Mouse (Mus musculus) liver, embryonic 16.5 days (tissue): ENCODE data around the gene Hspa12b. TPM values are rescaled to one million over a fixed set of nuclear protein-coding genes. Genes with fewer than 3 reads are reported as not detected.
A peak's percentile ranks its signal among the peaks of the same experiment; 100 is the strongest.

Source experiments
- ATAC-seq: fragments of 200-750 bp; cut with Nextera tagmentation; 2 replicates; pipeline ENCODE4 v1.8.0; 2017; ENCODE audit warnings: low read depth, mild to moderate bottlenecking, moderate number of reproducible peaks, moderate library complexity
- H3K27ac ChIP-seq: fragments of 300-500 bp; sonication (generic); 2 replicates; pipeline ENCODE4 v1.5.1; 2014; ENCODE audit warnings: mild to moderate bottlenecking, low read length
- H3K27me3 ChIP-seq: fragments of 300-500 bp; sonication (generic); 2 replicates; pipeline ENCODE4 v1.6.1; 2014; ENCODE audit warnings: low read depth, low read length, mixed read lengths; ENCODE audit not compliant: control insufficient read depth, insufficient read depth
- H3K36me3 ChIP-seq: fragments of 300-500 bp; sonication (generic); 2 replicates; pipeline ENCODE4 v1.6.1; 2014; ENCODE audit warnings: mild to moderate bottlenecking; ENCODE audit not compliant: control insufficient read depth, insufficient read depth
- H3K4me1 ChIP-seq: fragments of 300-500 bp; sonication (generic); 2 replicates; pipeline ENCODE4 v1.6.1; 2014; ENCODE audit warnings: low read depth, low read length, mixed read lengths; ENCODE audit not compliant: control insufficient read depth
- H3K4me2 ChIP-seq: fragments of 300-500 bp; sonication (generic); 2 replicates; pipeline ENCODE4 v1.6.1; 2014; ENCODE audit warnings: low read depth, low read length, mixed read lengths
- H3K4me3 ChIP-seq: fragments of 300-500 bp; sonication (generic); 2 replicates; pipeline ENCODE4 v1.5.1; 2014; ENCODE audit warnings: low read depth, mild to moderate bottlenecking, low read length
- H3K9ac ChIP-seq: fragments of 300-500 bp; sonication (generic); 2 replicates; pipeline ENCODE4 v1.6.1; 2014; ENCODE audit warnings: low read depth, low read length
- H3K9me3 ChIP-seq: fragments of 300-500 bp; sonication (generic); replicated peaks from 2 replicates; pipeline ENCODE4 v1.6.1; 2016; ENCODE audit warnings: low read length; ENCODE audit not compliant: control insufficient read depth
- WGBS: fragments of 180-500 bp; shearing (Covaris S2); extraction: QIAGEN DNeasy Blood & Tissue Kit; methylation state at CpG from one replicate; pipeline ENCODE4 v1.1.7; 2014; ENCODE audit not compliant: insufficient replicate concordance; 5-methylcytosine and 5-hydroxymethylcytosine counted together
- polyA plus RNA-seq: library from polyadenylated mRNA; unstranded; fragments of >200 nt; fragmentation: Nextera tagmentation; extraction: Ambion mirVana; gene quantifications from 2 replicates; pipeline ENCODE4 v1.2.1, GENCODE M21; 2015

Hspa12b gene
- polyA plus RNA-seq, 1 experiment from 2014 or later = 2.0 TPM

GRCm38 (mm10) chr2:131125964-131126815 is 890 bp upstream of the Hspa12b start:
- no peaks in the 10 kb centered on the region for H3K9me3 ChIP-seq
- H3K9ac ChIP-seq = no peak overlapping the region
- 59% methylated on average over 9 of the region's 9 CpGs for WGBS
- peaks cover 49% of the 10 kb centered on the region for H3K4me1 ChIP-seq
- H3K27ac ChIP-seq = 0 out of 2 replicates have a peak overlapping the region, but pooled peaks have one; percentile 3
- no peaks in the 10 kb centered on the region; the same call in 1 of the 2 replicates for H3K27me3 ChIP-seq
- H3K36me3 ChIP-seq = no peaks in the 10 kb centered on the region
- ATAC-seq = no peak
- no peak overlapping the region for H3K4me2 ChIP-seq
- H3K4me3 ChIP-seq = no peak overlapping the region

DNA sequence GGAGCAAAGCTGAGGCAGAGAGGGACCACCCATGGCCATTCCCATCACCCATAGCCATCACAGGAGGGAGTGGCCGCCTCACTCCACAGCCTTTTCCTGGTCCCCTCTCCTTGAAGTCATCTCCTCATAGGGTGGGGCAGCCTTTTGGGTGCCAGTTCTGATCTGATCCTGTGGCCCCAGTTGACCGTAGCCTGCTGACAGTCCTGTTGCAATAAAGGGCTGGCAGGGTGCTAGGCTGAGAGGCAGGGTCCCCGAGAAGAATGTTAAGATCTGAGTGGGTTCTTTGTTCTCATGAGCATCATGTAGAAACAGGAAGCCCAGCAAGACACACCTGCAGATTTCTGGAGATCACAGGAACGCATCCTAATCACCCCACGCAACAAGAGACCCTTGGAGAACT is 1.1 kb downstream of the Hspa12b start:
- no peaks in the 10 kb centered on the region; the same call in 1 of the 2 replicates for H3K27me3 ChIP-seq
- ATAC-seq = no peak
- no peak overlapping the region; the same call in 1 of the 2 replicates for H3K27ac ChIP-seq
- no peaks in the 10 kb centered on the region for H3K9me3 ChIP-seq
- no peaks in the 10 kb centered on the region for H3K36me3 ChIP-seq
- peak overlapping the region; percentile 84 for H3K4me2 ChIP-seq
- H3K4me1 ChIP-seq = peaks cover 60% of the 10 kb centered on the region
- peak overlapping the region; percentile 8; the same call in 1 of the 2 replicates for H3K9ac ChIP-seq
- peak overlapping the region; percentile 64 for H3K4me3 ChIP-seq
- WGBS = 75% methylated on average over 5 of the region's 5 CpGs

- Histone ChIP-seq H3K4me3 (no peak overlapping the region), H3K4me1 (peaks cover 60% of the 10 kb centered on the region), H3K27me3 (no peaks in the 10 kb centered on the region; the same call in 1 of the 2 replicates), H3K4me2 (peak overlapping the region; percentile 84; the same call in 1 of the 2 replicates), H3K36me3 (no peaks in the 10 kb centered on the region), H3K9ac (peak overlapping the region; percentile 22; the same call in 1 of the 2 replicates), H3K9me3 (no peaks in the 10 kb centered on the region), H3K27ac (peak overlapping the region; percentile 75)
- 55% methylated on average over 3 of the region's 3 CpGs for WGBS
- ATAC-seq = no peak
Measured at GRCm38 (mm10) chr2:131128636-131129157, 1.6 kb downstream of the Hspa12b start.

GRCm38 (mm10) chr2:131129836-131130235 is 2.8 kb downstream of the Hspa12b start:
- 43% methylated on average over 5 of the region's 5 CpGs for WGBS
- Histone ChIP-seq H3K36me3 (no peaks in the 10 kb centered on the region), H3K4me2 (peak overlapping the region; percentile 41), H3K4me3 (no peak overlapping the region), H3K9me3 (no peaks in the 10 kb centered on the region), H3K4me1 (peaks cover 69% of the 10 kb centered on the region), H3K27me3 (no peaks in the 10 kb centered on the region), H3K9ac (0 out of 2 replicates have a peak overlapping the region, but pooled peaks have one; percentile 22), H3K27ac (peak overlapping the region; percentile 75)
- ATAC-seq = peak; percentile 83

- WGBS = 87% methylated on average over 2 of the region's 2 CpGs
- Histone ChIP-seq H3K4me2 (no peak overlapping the region), H3K4me1 (peaks cover 77% of the 10 kb centered on the region), H3K9me3 (no peaks in the 10 kb centered on the region), H3K27me3 (no peaks in the 10 kb centered on the region), H3K4me3 (no peak overlapping the region), H3K27ac (no peak overlapping the region; the same call in 1 of the 2 replicates), H3K9ac (no peak overlapping the region; the same call in 1 of the 2 replicates), H3K36me3 (no peaks in the 10 kb centered on the region)
- no peak for ATAC-seq
Measured at GRCm38 (mm10) chr2:131130849-131131248, 3.8 kb downstream of the Hspa12b start.

- no peak for ATAC-seq
- no peaks in the 10 kb centered on the region for H3K9me3 ChIP-seq
- peaks cover 73% of the 10 kb centered on the region for H3K4me1 ChIP-seq
- H3K36me3 ChIP-seq = no peaks in the 10 kb centered on the region
- peak overlapping the region; percentile 37; the same call in 1 of the 2 replicates for H3K27ac ChIP-seq
- H3K4me2 ChIP-seq = no peak overlapping the region
- no peaks in the 10 kb centered on the region for H3K27me3 ChIP-seq
- no peak overlapping the region for H3K4me3 ChIP-seq
- H3K9ac ChIP-seq = no peak overlapping the region
- 74% methylated on average over 10 of the region's 10 CpGs for WGBS
Measured at GRCm38 (mm10) chr2:131132111-131132888, 5.2 kb downstream of the Hspa12b start.

DNA sequence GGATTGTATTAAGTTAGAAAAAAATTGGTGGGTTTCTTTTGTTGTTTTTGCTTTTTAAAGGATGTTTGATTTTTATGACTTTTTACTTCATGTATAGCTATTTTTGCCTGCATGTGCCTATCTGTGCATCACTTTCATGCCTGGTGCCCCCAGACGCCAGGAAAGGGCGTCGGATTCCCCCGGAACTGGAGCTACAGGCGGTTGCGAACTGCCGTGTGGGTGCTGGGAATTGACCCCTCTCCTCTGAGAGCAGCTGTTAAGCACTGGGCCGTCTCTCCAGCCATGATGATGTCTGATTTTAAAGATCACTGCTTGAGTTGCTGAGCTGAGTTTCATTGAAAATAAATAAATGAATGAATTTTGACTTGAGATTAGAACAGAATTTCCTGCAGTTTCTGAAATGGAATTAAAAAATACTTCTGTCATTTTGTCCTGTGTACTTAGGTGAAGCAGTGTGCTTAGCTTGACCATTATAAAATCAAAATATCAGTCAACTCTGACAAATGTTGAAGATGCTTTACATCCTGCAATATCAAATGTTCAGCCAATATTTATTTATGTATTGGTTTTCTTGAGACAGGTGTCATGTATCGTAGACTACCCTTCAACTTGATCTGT is 6.0 kb downstream of the Hspa12b start, which contains the start of gene Gm11037:
Gene Gm11037, plus strand, starts transcription at position 568 of the 618 bp plus-strand sequence.
- H3K27me3 ChIP-seq = no peaks in the 10 kb centered on the region
- no peak within 1 kb of the TSS for H3K4me3 ChIP-seq
- H3K9me3 ChIP-seq = no peaks in the 10 kb centered on the region
- H3K36me3 ChIP-seq = no peaks in the 10 kb centered on the region
- H3K27ac ChIP-seq = peak within 1 kb of the TSS; percentile 98; the same call in 1 of the 2 replicates
- 81% methylated on average over 9 of the region's 9 CpGs for WGBS
- H3K4me1 ChIP-seq = peaks cover 68% of the 10 kb centered on the region
- H3K4me2 ChIP-seq = no peak within 1 kb of the TSS
- peak within 1 kb of the TSS; percentile 17; the same call in 1 of the 2 replicates for H3K9ac ChIP-seq
- ATAC-seq = no peak

GRCm38 (mm10) chr2:131134381-131134780 is 7.3 kb downstream of the Hspa12b start:
- ATAC-seq = no peak
- Histone ChIP-seq H3K9me3 (no peaks in the 10 kb centered on the region), H3K27ac (peak overlapping the region; percentile 98), H3K4me3 (no peak overlapping the region), H3K4me1 (peaks cover 55% of the 10 kb centered on the region), H3K36me3 (no peaks in the 10 kb centered on the region), H3K27me3 (no peaks in the 10 kb centered on the region), H3K9ac (peak overlapping the region; percentile 17; the same call in 1 of the 2 replicates), H3K4me2 (no peak overlapping the region)
- WGBS = 17% methylated on average over 1 of the region's 1 CpGs
